Mouse (Mus musculus): ENCODE measurements around the gene Ntn4. TPM values are rescaled to one million over a fixed set of nuclear protein-coding genes. Genes with fewer than 3 reads are reported as not detected.

Gene Ntn4
- polyA plus RNA-seq (2015; fragmentation: Nextera tagmentation; extraction: Ambion mirVana), result 0.50 and 1.7 TPM in 2 replicates

DNA sequence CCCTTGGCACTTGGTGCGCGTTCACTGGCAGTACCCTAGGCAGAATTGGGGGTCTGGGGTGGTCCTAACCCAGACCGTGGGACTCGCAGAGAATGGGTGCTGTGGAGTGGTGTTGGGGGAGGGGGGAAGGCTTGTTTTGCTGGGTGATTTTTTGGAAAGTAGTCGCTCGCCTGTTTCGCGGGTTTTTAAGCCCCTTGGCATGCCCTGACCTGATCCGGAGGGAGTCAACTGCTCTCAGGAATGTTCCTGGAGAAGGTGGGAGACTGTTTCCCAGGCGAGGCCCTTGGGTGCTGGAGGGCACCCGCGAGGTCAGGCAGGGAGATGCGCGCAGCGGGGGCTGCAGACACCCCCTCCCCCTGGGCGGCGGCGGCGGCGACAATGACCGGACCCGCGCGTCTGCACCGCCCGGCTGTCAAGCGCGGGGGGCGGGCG lies at the start of gene Ntn4:
Gene Ntn4 (plus strand): TSS at position 161 of the 432 bp plus-strand sequence.
- no peaks in the 10 kb centered on the region for H3K36me3 ChIP-seq (ENCODE audit: control insufficient read depth, insufficient read depth, low read length)
- no peaks in the 10 kb centered on the region for H3K9me3 ChIP-seq (replicated peaks; ENCODE audit: control insufficient read depth, low read length, poor library complexity, severe bottlenecking)
- H3K4me3 ChIP-seq (ENCODE audit: low read depth, low read length), result peak within 1 kb of the TSS; percentile 82
- peak within 1 kb of the TSS; percentile 90 for H3K9ac ChIP-seq (ENCODE audit: low read depth, low read length)
- peak; percentile 1 for ATAC-seq
- H3K27ac ChIP-seq (ENCODE audit: low read length), result peak within 1 kb of the TSS; percentile 80
- H3K4me2 ChIP-seq (ENCODE audit: low read length), result peak within 1 kb of the TSS; percentile 99
- no peaks in the 10 kb centered on the region for H3K27me3 ChIP-seq (ENCODE audit: control insufficient read depth, insufficient read depth, low read depth, low read length)
- 4% methylated on average over 23 of the region's 30 CpGs for WGBS
- H3K4me1 ChIP-seq (ENCODE audit: control insufficient read depth, insufficient read depth, low read length), result peaks cover 6% of the 10 kb centered on the region

DNA sequence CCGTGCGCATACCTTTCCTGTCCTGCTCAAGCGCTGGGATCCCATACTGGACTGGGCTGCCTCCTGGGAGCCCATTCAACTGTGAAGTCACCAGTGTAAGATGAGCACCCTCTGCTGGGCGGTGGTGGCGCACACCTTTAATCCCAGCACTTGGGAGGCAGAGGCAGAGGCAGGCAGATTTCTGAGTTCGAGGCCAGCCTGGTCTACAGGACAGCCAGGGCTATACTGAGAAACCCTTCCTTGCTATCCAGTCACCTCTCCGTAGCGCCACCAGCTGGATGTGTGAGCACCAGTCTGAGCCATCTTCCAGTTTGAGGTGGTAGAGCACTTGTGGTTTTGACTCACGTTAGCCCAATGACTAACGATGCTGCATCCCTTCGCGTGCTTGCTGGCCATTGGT lies 48.0 kb upstream of the Ntn4 start:
- H3K27me3 ChIP-seq (ENCODE audit: control insufficient read depth, insufficient read depth, low read depth, low read length), result no peaks in the 10 kb centered on the region
- H3K4me2 ChIP-seq (ENCODE audit: low read length), result no peak overlapping the region
- H3K9ac ChIP-seq (ENCODE audit: low read depth, low read length), result no peak overlapping the region
- 54% methylated on average over 12 of the region's 12 CpGs for WGBS
- H3K9me3 ChIP-seq (replicated peaks; ENCODE audit: control insufficient read depth, low read length, poor library complexity, severe bottlenecking), result no peaks in the 10 kb centered on the region
- H3K36me3 ChIP-seq (ENCODE audit: control insufficient read depth, insufficient read depth, low read length), result no peaks in the 10 kb centered on the region
- H3K4me1 ChIP-seq (ENCODE audit: control insufficient read depth, insufficient read depth, low read length), result peaks cover 13% of the 10 kb centered on the region
- ATAC-seq, result no peak
- H3K4me3 ChIP-seq (ENCODE audit: low read depth, low read length), result no peak overlapping the region
- H3K27ac ChIP-seq (ENCODE audit: low read length), result no peak overlapping the region

DNA sequence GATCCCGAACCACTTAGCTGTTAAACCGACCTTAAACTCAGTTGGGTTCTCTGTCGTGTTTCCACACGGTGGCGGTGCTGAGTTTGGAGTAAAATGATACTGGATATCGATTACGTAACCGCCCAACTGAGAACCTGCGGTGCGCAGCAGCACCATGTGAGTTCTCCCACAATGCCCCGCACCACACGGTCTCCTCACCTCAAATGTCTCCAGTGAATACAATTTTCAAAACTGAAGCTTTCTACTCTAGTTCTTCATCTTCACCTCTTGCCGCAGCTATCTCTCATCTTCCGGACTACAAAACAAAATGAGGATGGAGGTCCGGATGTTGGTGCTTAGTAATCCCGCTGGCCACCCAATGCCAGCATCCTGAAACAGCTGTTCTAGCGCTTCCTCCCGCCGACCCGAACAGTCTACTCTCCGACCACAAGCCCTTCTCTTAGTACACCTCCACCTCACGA lies 46.4 kb upstream of the Ntn4 start:
- H3K9me3 ChIP-seq (replicated peaks; ENCODE audit: control insufficient read depth, low read length, poor library complexity, severe bottlenecking), result no peaks in the 10 kb centered on the region
- WGBS, result 1% methylated on average over 22 of the region's 22 CpGs
- H3K4me3 ChIP-seq (ENCODE audit: low read depth, low read length), result peak overlapping the region; percentile 39
- peak overlapping the region; percentile 70 for H3K9ac ChIP-seq (ENCODE audit: low read depth, low read length)
- H3K27ac ChIP-seq (ENCODE audit: low read length), result peak overlapping the region; percentile 30
- no peaks in the 10 kb centered on the region for H3K27me3 ChIP-seq (ENCODE audit: control insufficient read depth, insufficient read depth, low read depth, low read length)
- no peaks in the 10 kb centered on the region; the same call in 1 of the 2 replicates for H3K4me1 ChIP-seq (ENCODE audit: control insufficient read depth, insufficient read depth, low read length)
- no peaks in the 10 kb centered on the region for H3K36me3 ChIP-seq (ENCODE audit: control insufficient read depth, insufficient read depth, low read length)
- peak; percentile 74 for ATAC-seq
- H3K4me2 ChIP-seq (ENCODE audit: low read length), result peak overlapping the region; percentile 77

DNA sequence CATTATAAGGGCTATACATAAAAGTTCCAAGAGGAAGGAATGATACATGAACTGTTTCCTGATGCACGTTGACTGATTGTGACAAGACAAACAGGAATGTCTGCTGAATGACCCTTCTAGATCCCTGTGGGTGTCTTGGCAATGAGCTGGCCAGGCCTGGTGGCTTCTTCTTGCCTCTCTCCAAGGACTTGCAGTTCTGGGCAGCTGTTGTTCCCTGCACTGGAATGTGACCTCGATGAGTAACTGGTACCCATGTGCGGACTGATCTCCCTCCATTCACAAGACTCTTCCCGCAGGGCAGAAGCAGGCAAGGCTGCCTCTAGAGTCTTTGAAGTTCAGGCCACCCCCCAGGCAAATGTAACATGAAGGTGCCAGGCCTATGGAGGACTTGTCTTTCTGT lies 44.6 kb upstream of the Ntn4 start:
- Histone ChIP-seq H3K4me1 (ENCODE audit: control insufficient read depth, insufficient read depth, low read length) (no peaks in the 10 kb centered on the region; the same call in 1 of the 2 replicates), H3K9ac (ENCODE audit: low read depth, low read length) (no peak overlapping the region), H3K9me3 (replicated peaks; ENCODE audit: control insufficient read depth, low read length, poor library complexity, severe bottlenecking) (no peaks in the 10 kb centered on the region), H3K27me3 (ENCODE audit: control insufficient read depth, insufficient read depth, low read depth, low read length) (no peaks in the 10 kb centered on the region), H3K4me3 (ENCODE audit: low read depth, low read length) (no peak overlapping the region), H3K27ac (ENCODE audit: low read length) (no peak overlapping the region), H3K36me3 (ENCODE audit: control insufficient read depth, insufficient read depth, low read length) (no peaks in the 10 kb centered on the region), H3K4me2 (ENCODE audit: low read length) (no peak overlapping the region)
- whole genome bisulfite sequencing, result 67% methylated on average over 4 of the region's 4 CpGs
- no peak for ATAC-seq

DNA sequence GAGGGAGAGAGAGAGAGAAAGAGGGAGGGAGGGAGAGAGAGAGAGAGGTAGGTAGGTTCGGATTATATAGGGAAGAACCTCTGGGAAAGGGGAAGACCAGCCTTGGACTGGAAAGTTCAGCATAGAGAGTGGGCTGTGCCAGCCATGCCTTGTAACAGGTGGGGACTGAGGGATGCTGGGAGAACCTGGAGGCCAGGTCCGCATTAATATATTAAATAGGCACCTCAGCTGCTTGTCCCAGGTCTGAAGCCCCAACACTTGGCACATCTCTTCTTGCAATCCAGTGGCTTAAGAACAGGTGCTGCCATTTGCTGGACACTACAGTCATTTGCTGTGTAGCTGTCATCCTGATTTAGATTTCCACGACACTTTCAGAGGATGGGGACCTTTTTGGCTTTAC lies 43.8 kb upstream of the Ntn4 start:
- Histone ChIP-seq H3K36me3 (ENCODE audit: control insufficient read depth, insufficient read depth, low read length) (no peaks in the 10 kb centered on the region), H3K4me3 (ENCODE audit: low read depth, low read length) (no peak overlapping the region), H3K4me1 (ENCODE audit: control insufficient read depth, insufficient read depth, low read length) (no peaks in the 10 kb centered on the region; the same call in 1 of the 2 replicates), H3K9ac (ENCODE audit: low read depth, low read length) (no peak overlapping the region), H3K9me3 (replicated peaks; ENCODE audit: control insufficient read depth, low read length, poor library complexity, severe bottlenecking) (no peaks in the 10 kb centered on the region), H3K27ac (ENCODE audit: low read length) (no peak overlapping the region), H3K4me2 (ENCODE audit: low read length) (no peak overlapping the region), H3K27me3 (ENCODE audit: control insufficient read depth, insufficient read depth, low read depth, low read length) (no peaks in the 10 kb centered on the region)
- no peak for ATAC-seq
- WGBS, result 75% methylated on average over 3 of the region's 3 CpGs

DNA sequence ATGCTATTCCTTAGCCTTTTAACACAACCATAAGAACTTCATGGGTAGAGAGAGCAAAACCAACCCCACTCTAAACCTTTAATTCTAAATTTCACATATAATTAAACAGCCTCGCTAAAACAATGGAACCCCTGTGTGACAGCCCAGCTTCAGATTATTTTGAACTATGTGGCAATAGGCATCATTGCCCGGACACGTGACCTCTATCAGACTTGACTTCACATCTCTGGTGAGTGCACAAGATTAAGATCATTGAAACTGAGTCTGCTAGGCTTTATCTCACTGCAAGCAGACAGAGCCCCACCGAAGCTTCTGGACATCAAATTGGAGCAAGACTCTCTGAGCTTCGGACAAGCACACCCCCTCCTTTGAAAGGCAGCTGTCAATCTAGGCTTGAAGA lies 38.2 kb upstream of the Ntn4 start:
- no peak overlapping the region for H3K9ac ChIP-seq (ENCODE audit: low read depth, low read length)
- no peak overlapping the region for H3K4me2 ChIP-seq (ENCODE audit: low read length)
- no peak for ATAC-seq
- H3K27me3 ChIP-seq (ENCODE audit: control insufficient read depth, insufficient read depth, low read depth, low read length), result no peaks in the 10 kb centered on the region
- no peaks in the 10 kb centered on the region for H3K4me1 ChIP-seq (ENCODE audit: control insufficient read depth, insufficient read depth, low read length)
- H3K4me3 ChIP-seq (ENCODE audit: low read depth, low read length), result no peak overlapping the region
- 54% methylated on average over 5 of the region's 5 CpGs for WGBS
- H3K36me3 ChIP-seq (ENCODE audit: control insufficient read depth, insufficient read depth, low read length), result no peaks in the 10 kb centered on the region
- H3K27ac ChIP-seq (ENCODE audit: low read length), result no peak overlapping the region
- no peaks in the 10 kb centered on the region for H3K9me3 ChIP-seq (replicated peaks; ENCODE audit: control insufficient read depth, low read length, poor library complexity, severe bottlenecking)

DNA sequence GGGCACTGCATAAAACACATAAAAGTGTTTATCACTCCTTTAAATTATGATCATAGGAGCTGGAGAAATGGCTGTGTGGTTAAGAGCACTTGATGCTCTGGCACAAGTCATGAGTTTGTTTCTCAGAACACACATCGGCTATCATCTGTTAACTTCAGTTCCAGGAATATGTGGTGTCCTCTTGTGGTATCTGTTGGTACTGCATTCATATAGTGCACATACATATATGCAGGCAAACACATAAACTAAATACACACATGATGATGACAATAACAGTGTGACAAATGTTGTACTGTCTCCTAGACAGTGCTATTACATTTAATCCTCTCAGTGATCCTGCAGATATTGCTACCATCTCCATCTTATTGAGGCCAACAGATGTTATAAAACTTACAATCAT lies 37.2 kb upstream of the Ntn4 start:
- Histone ChIP-seq H3K4me1 (ENCODE audit: control insufficient read depth, insufficient read depth, low read length) (no peaks in the 10 kb centered on the region), H3K27me3 (ENCODE audit: control insufficient read depth, insufficient read depth, low read depth, low read length) (no peaks in the 10 kb centered on the region), H3K27ac (ENCODE audit: low read length) (no peak overlapping the region), H3K4me2 (ENCODE audit: low read length) (no peak overlapping the region), H3K9ac (ENCODE audit: low read depth, low read length) (no peak overlapping the region), H3K36me3 (ENCODE audit: control insufficient read depth, insufficient read depth, low read length) (no peaks in the 10 kb centered on the region), H3K4me3 (ENCODE audit: low read depth, low read length) (no peak overlapping the region), H3K9me3 (replicated peaks; ENCODE audit: control insufficient read depth, low read length, poor library complexity, severe bottlenecking) (no peaks in the 10 kb centered on the region)
- 97% methylated on average over 1 of the region's 1 CpGs for WGBS
- no peak for ATAC-seq

DNA sequence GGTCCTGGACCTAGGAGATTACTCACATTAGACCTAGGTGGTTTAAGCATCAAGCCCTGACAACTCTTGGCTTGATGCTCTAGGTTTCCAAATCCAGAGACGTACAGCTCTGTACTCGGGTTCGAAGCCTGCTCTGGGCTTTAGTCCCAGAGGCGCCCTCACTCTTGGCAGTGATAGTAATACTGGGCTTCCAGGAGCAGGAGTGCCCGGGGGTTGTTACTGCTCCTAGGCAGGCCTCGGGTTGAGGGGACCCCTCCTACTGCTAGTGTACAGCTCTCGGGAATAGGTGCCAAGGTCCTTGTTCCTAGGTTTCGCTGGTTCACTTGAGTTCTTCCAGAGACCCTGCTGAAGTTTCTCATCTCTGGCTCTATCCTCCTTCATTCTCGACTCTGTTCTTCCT lies 34.2 kb upstream of the Ntn4 start:
- 87% methylated on average over 9 of the region's 9 CpGs for WGBS
- Histone ChIP-seq H3K9me3 (replicated peaks; ENCODE audit: control insufficient read depth, low read length, poor library complexity, severe bottlenecking) (no peaks in the 10 kb centered on the region; the same call in 1 of the 2 replicates), H3K4me2 (ENCODE audit: low read length) (no peak overlapping the region), H3K4me3 (ENCODE audit: low read depth, low read length) (no peak overlapping the region), H3K9ac (ENCODE audit: low read depth, low read length) (no peak overlapping the region), H3K27ac (ENCODE audit: low read length) (no peak overlapping the region), H3K36me3 (ENCODE audit: control insufficient read depth, insufficient read depth, low read length) (no peaks in the 10 kb centered on the region), H3K27me3 (ENCODE audit: control insufficient read depth, insufficient read depth, low read depth, low read length) (no peaks in the 10 kb centered on the region), H3K4me1 (ENCODE audit: control insufficient read depth, insufficient read depth, low read length) (no peaks in the 10 kb centered on the region)
- ATAC-seq, result no peak

DNA sequence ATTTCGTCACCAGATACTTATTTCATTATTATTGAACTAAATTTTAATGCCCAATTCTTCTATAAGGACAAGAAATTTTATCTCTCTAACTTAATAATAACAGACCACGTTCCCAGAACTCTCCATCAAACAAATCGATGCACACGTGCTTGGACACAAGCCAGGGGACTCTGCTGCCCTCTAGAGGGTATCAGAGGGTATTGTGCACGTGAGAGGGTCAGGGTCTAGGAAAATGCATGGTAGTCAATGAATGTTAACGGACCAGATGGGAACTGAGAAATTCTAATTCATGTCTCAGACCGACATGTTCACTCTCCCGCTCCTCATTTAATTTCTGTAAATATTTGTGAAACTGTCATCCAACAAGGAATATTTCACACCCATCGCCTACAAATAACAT lies 32.4 kb upstream of the Ntn4 start:
- Histone ChIP-seq H3K9me3 (replicated peaks; ENCODE audit: control insufficient read depth, low read length, poor library complexity, severe bottlenecking) (no peaks in the 10 kb centered on the region; the same call in 1 of the 2 replicates), H3K27ac (ENCODE audit: low read length) (no peak overlapping the region), H3K4me3 (ENCODE audit: low read depth, low read length) (no peak overlapping the region), H3K9ac (ENCODE audit: low read depth, low read length) (no peak overlapping the region), H3K27me3 (ENCODE audit: control insufficient read depth, insufficient read depth, low read depth, low read length) (no peaks in the 10 kb centered on the region), H3K36me3 (ENCODE audit: control insufficient read depth, insufficient read depth, low read length) (no peaks in the 10 kb centered on the region), H3K4me1 (ENCODE audit: control insufficient read depth, insufficient read depth, low read length) (no peaks in the 10 kb centered on the region), H3K4me2 (ENCODE audit: low read length) (no peak overlapping the region)
- 52% methylated on average over 9 of the region's 9 CpGs for WGBS
- ATAC-seq, result no peak

Measured in midbrain, embryonic 16.5 days (tissue).